Mouse (Mus musculus) liver, embryonic 15.5 days (tissue): ENCODE measurements around the gene Scpep1. TPM values are rescaled to one million over a fixed set of nuclear protein-coding genes. Genes with fewer than 3 reads are reported as not detected.
"Not testable (repeated sequence)": the region's sequence is repeated elsewhere in the genome, so short reads cannot be mapped to it uniquely, and the experiment has no call there.

Experiments
- ATAC-seq: fragments of 200-750 bp; cut with Nextera tagmentation; 2 replicates; pipeline ENCODE4 v1.8.0; 2017; ENCODE audit warnings: moderate number of reproducible peaks, mild to moderate bottlenecking, moderate library complexity; ENCODE audit not compliant: insufficient read depth
- H3K27ac ChIP-seq: fragments of 300-500 bp; sonication (generic); replicated peaks from 2 replicates; pipeline ENCODE4 v1.5.1; 2015; ENCODE audit warnings: mild to moderate bottlenecking, inconsistent platforms
- H3K27me3 ChIP-seq: fragments of 300-500 bp; sonication (generic); 2 replicates; pipeline ENCODE4 v1.6.1; 2015; ENCODE audit warnings: mild to moderate bottlenecking, inconsistent platforms
- H3K36me3 ChIP-seq: fragments of 300-500 bp; sonication (generic); replicated peaks from 2 replicates; pipeline ENCODE4 v1.6.1; 2015; ENCODE audit warnings: moderate library complexity, mild to moderate bottlenecking, inconsistent platforms
- H3K4me1 ChIP-seq: fragments of 300-500 bp; sonication (generic); replicated peaks from 2 replicates; pipeline ENCODE4 v1.6.1; 2015; ENCODE audit warnings: inconsistent platforms
- H3K4me2 ChIP-seq: fragments of 300-500 bp; sonication (generic); 2 replicates; pipeline ENCODE4 v1.6.1; 2015; ENCODE audit warnings: moderate library complexity, mild to moderate bottlenecking, inconsistent platforms
- H3K4me3 ChIP-seq: fragments of 300-500 bp; sonication (generic); replicated peaks from 2 replicates; pipeline ENCODE4 v1.5.1; 2015; ENCODE audit warnings: mild to moderate bottlenecking, inconsistent platforms
- H3K9ac ChIP-seq: fragments of 300-500 bp; sonication (generic); 2 replicates; pipeline ENCODE4 v1.6.1; 2015; ENCODE audit warnings: moderate library complexity, mild to moderate bottlenecking, inconsistent platforms
- H3K9me3 ChIP-seq: fragments of 300-500 bp; sonication (generic); replicated peaks from 2 replicates; pipeline ENCODE4 v1.6.1; 2016; ENCODE audit warnings: inconsistent platforms
- WGBS: fragments of 180-500 bp; shearing (Covaris S2); methylation state at CpG from one replicate; pipeline ENCODE4 v1.1.7; 2015; ENCODE audit warnings: mixed read lengths; ENCODE audit not compliant: insufficient replicate concordance; 5-methylcytosine and 5-hydroxymethylcytosine counted together
- polyA plus RNA-seq: library from polyadenylated mRNA; unstranded; fragments of >200 nt; fragmentation: Nextera tagmentation; extraction: Ambion mirVana; gene quantifications from 2 replicates; pipeline ENCODE4 v1.2.1, GENCODE M21; 2015

The Scpep1 gene
- polyA plus RNA-seq, 1 experiment from 2014 or later, result 47.8 TPM

- H3K27me3 ChIP-seq, result peaks cover 14% of the 10 kb centered on the region
Measured at GRCm38 (mm10) chr11:88895235-88895634, 60.0 kb downstream of the Scpep1 start.

GRCm38 (mm10) chr11:88894279-88894678, 61.0 kb downstream of the Scpep1 start:
- not testable (repeated sequence) for H3K4me3 ChIP-seq, H3K36me3 ChIP-seq, H3K27ac ChIP-seq, ATAC-seq, H3K4me1 ChIP-seq, H3K9ac ChIP-seq, H3K4me2 ChIP-seq, H3K9me3 ChIP-seq
- WGBS, result 88% methylated on average over 11 of the region's 14 CpGs
- H3K27me3 ChIP-seq, result peaks cover 14% of the 10 kb centered on the region

More at GRCm38 (mm10) chr11:88895235-88895634, 60.0 kb downstream of the Scpep1 start:
- not testable (repeated sequence) for H3K36me3 ChIP-seq, H3K27ac ChIP-seq, ATAC-seq, H3K4me1 ChIP-seq, H3K9me3 ChIP-seq, H3K9ac ChIP-seq
- WGBS, result 41% methylated on average over 17 of the region's 20 CpGs
- Histone ChIP-seq H3K4me2 (peak overlapping the region; percentile 44), H3K4me3 (peak overlapping the region; percentile 44; the same call in 1 of the 2 replicates)

GRCm38 (mm10) chr11:88893501-88893900, 61.8 kb downstream of the Scpep1 start:
- not testable (repeated sequence) for H3K9ac ChIP-seq, H3K4me1 ChIP-seq, ATAC-seq, H3K27ac ChIP-seq, H3K4me3 ChIP-seq, H3K9me3 ChIP-seq, H3K4me2 ChIP-seq, H3K36me3 ChIP-seq
- peaks cover 14% of the 10 kb centered on the region for H3K27me3 ChIP-seq
- WGBS, result 63% methylated on average over 2 of the region's 8 CpGs

GRCm38 (mm10) chr11:88892789-88893188, 62.5 kb downstream of the Scpep1 start:
- H3K9ac ChIP-seq, H3K4me3 ChIP-seq, H3K4me1 ChIP-seq, H3K9me3 ChIP-seq, H3K27me3 ChIP-seq, H3K36me3 ChIP-seq, H3K4me2 ChIP-seq, ATAC-seq, H3K27ac ChIP-seq: not testable (repeated sequence)
- WGBS, result 78% methylated on average over 23 of the region's 24 CpGs

- 77% methylated on average over 23 of the region's 24 CpGs for WGBS
- ATAC-seq, H3K4me2 ChIP-seq: not testable (repeated sequence)
Measured at GRCm38 (mm10) chr11:88891921-88892561, 63.2 kb downstream of the Scpep1 start.

GRCm38 (mm10) chr11:88891446-88891845, 63.8 kb downstream of the Scpep1 start:
- not testable (repeated sequence) for H3K9ac ChIP-seq, H3K27me3 ChIP-seq, ATAC-seq, H3K4me2 ChIP-seq, H3K27ac ChIP-seq, H3K4me1 ChIP-seq, H3K36me3 ChIP-seq, H3K9me3 ChIP-seq, H3K4me3 ChIP-seq
- 86% methylated on average over 11 of the region's 12 CpGs for WGBS

More at GRCm38 (mm10) chr11:88891921-88892561, 63.2 kb downstream of the Scpep1 start:
- H3K27me3 ChIP-seq, H3K9me3 ChIP-seq, H3K4me1 ChIP-seq, H3K9ac ChIP-seq, H3K4me3 ChIP-seq, H3K36me3 ChIP-seq, H3K27ac ChIP-seq: not testable (repeated sequence)

GRCm38 (mm10) chr11:88890904-88891303, 64.4 kb downstream of the Scpep1 start:
- not testable (repeated sequence) for H3K36me3 ChIP-seq, H3K4me2 ChIP-seq, H3K9ac ChIP-seq, H3K9me3 ChIP-seq, H3K27me3 ChIP-seq, ATAC-seq, H3K27ac ChIP-seq, H3K4me3 ChIP-seq, H3K4me1 ChIP-seq
- WGBS, result 87% methylated on average over 8 of the region's 11 CpGs

GRCm38 (mm10) chr11:88888996-88889395, 66.3 kb downstream of the Scpep1 start:
- no peaks in the 10 kb centered on the region for H3K27me3 ChIP-seq
- 60% methylated on average over 2 of the region's 2 CpGs for WGBS
- no peak for ATAC-seq
- no peak overlapping the region for H3K4me2 ChIP-seq
- no peaks in the 10 kb centered on the region for H3K9me3 ChIP-seq
- H3K27ac ChIP-seq, result no peak overlapping the region
- no peak overlapping the region for H3K9ac ChIP-seq
- no peak overlapping the region for H3K4me3 ChIP-seq
- H3K36me3 ChIP-seq, result no peaks in the 10 kb centered on the region
- no peaks in the 10 kb centered on the region for H3K4me1 ChIP-seq

GRCm38 (mm10) chr11:88884376-88885065, 70.7 kb downstream of the Scpep1 start:
- Histone ChIP-seq H3K4me2 (no peak overlapping the region), H3K36me3 (no peaks in the 10 kb centered on the region), H3K9me3 (no peaks in the 10 kb centered on the region), H3K27ac (no peak overlapping the region), H3K9ac (no peak overlapping the region), H3K4me1 (no peaks in the 10 kb centered on the region), H3K27me3 (no peaks in the 10 kb centered on the region), H3K4me3 (no peak overlapping the region)
- whole genome bisulfite sequencing, result 56% methylated on average over 8 of the region's 8 CpGs
- no peak for ATAC-seq

GRCm38 (mm10) chr11:88878011-88878410, 77.3 kb downstream of the Scpep1 start:
- H3K4me3 ChIP-seq, result no peak overlapping the region
- H3K27me3 ChIP-seq, result peaks cover 25% of the 10 kb centered on the region
- 74% methylated on average over 12 of the region's 12 CpGs for WGBS
- no peaks in the 10 kb centered on the region for H3K36me3 ChIP-seq
- H3K9ac ChIP-seq, result no peak overlapping the region
- no peak for ATAC-seq
- no peaks in the 10 kb centered on the region for H3K4me1 ChIP-seq
- H3K4me2 ChIP-seq, result no peak overlapping the region
- no peaks in the 10 kb centered on the region for H3K9me3 ChIP-seq
- H3K27ac ChIP-seq, result no peak overlapping the region
